In genomic region chr8:119952747-119953146, GRCm38 (mm10) we compare ENCODE assay signal across 23 mouse cellular contexts. TPM values are rescaled to one million over a fixed set of nuclear protein-coding genes. Genes with fewer than 3 reads are reported as not detected.
DNase-seq lines count a peak whose midpoint lies in the region; ATAC-seq and TF ChIP-seq lines count a peak whose summit lies in the region.
"Had no signal": no experiment of that assay in that cellular context is flagged by ENCODE, and none has a peak within 500 bp of the region (broad histone marks: within the 10 kb centered on the region; RNA-seq: fewer than 3 reads in every experiment).

No protein-coding gene starts in this region.

- no peak overlapping the region for H3K4me2 ChIP-seq in forebrain, embryonic 11.5 days (ENCODE audit: low read depth, low read length, severe bottlenecking)
- H3K4me2 ChIP-seq: embryonic facial prominence, embryonic 13.5 days; heart, embryonic 11.5 days; limb, embryonic 15.5 days; midbrain, embryonic 11.5 days; stomach, embryonic 15.5 days had no signal

- WGBS in forebrain, embryonic 11.5 days, result 73% methylated on average over 5 of the region's 5 CpGs

- DNase-seq in layer of hippocampus, adult 11-12 months (ENCODE audit: low spot score), result peak; percentile 66
- DNase-seq in layer of hippocampus, postnatal 25 days (ENCODE audit: extremely low spot score in 1 of 2, low spot score in 1 of 2), result no peak
- peak; percentile 40 for DNase-seq in Muller cell, postnatal 12 days (ENCODE audit: inconsistent ontology term)
- peak; percentile 51 to 77 for DNase-seq in layer of hippocampus, adult 2 months (ENCODE audit: low spot score in 2 of 2)
- DNase-seq in left cerebral cortex, postnatal 25 days (ENCODE audit: low spot score in 2 of 2), result peak; percentile 59 to 93
- DNase-seq in gastrocnemius, postnatal 25 days, result no peak
- no peak for DNase-seq in forebrain, embryonic 11.5 days (ENCODE audit: low spot score)
- no peak for DNase-seq in ovary, postnatal 14 days (ENCODE audit: low spot score)
- DNase-seq: B cell, adult 2 months; cerebellum, postnatal 36 days; gastrocnemius, postnatal 36 days; kidney, adult 18-20 months; kidney, postnatal 36 days; lung, adult 18-20 months; lung, postnatal 36 days; spleen, adult 18-20 months had no signal

- H3K36me3 ChIP-seq in forebrain, embryonic 11.5 days (ENCODE audit: control insufficient read depth, insufficient read depth, low read length), result peaks cover 26% of the 10 kb centered on the region

- H3K27ac ChIP-seq in layer of hippocampus, adult 2 months, result peak overlapping the region; percentile 57
- H3K27ac ChIP-seq in forebrain, embryonic 11.5 days (ENCODE audit: low read depth, low read length), result no peak overlapping the region
- H3K27ac ChIP-seq: embryonic facial prominence, embryonic 13.5 days; limb, embryonic 15.5 days; stomach, embryonic 15.5 days had no signal

- intact Hi-C loops in left cerebral cortex, postnatal 25 days (cut with DNase I), result no loop called here

- no peak for TF ChIP-seq CTCF in layer of hippocampus, adult 2 months (conservative IDR thresholded peaks at IDR 0.05)

- H3K4me3 ChIP-seq in layer of hippocampus, adult 2 months, result no peak overlapping the region
- H3K4me3 ChIP-seq in forebrain, embryonic 11.5 days (ENCODE audit: low read depth, low read length), result no peak overlapping the region
- H3K4me3 ChIP-seq: embryonic facial prominence, embryonic 13.5 days; limb, embryonic 15.5 days; myocyte; stomach, embryonic 15.5 days had no signal

- H3K4me1 ChIP-seq in forebrain, embryonic 11.5 days (replicated peaks; ENCODE audit: control insufficient read depth, insufficient read depth, low read length), result no peaks in the 10 kb centered on the region
- H3K4me1 ChIP-seq: stomach, embryonic 15.5 days had no signal

- H3K9me3 ChIP-seq in forebrain, embryonic 11.5 days (ENCODE audit: control insufficient read depth, low read length), result no peaks in the 10 kb centered on the region
- H3K9me3 ChIP-seq: embryonic facial prominence, embryonic 13.5 days; limb, embryonic 15.5 days; stomach, embryonic 15.5 days had no signal

- ATAC-seq in forebrain, embryonic 11.5 days (replicated peaks; ENCODE audit: low FRiP score), result no peak
- ATAC-seq: hindbrain, embryonic 16.5 days had no signal

- no peak overlapping the region for H3K9ac ChIP-seq in forebrain, embryonic 11.5 days (ENCODE audit: low read length)
- H3K9ac ChIP-seq: embryonic facial prominence, embryonic 13.5 days; limb, embryonic 15.5 days; stomach, embryonic 15.5 days had no signal

- no peaks in the 10 kb centered on the region for H3K27me3 ChIP-seq in forebrain, embryonic 11.5 days (ENCODE audit: control insufficient read depth, insufficient read depth, low read length)
- H3K27me3 ChIP-seq: embryonic facial prominence, embryonic 13.5 days; limb, embryonic 15.5 days; stomach, embryonic 15.5 days had no signal

RNA-seq across cellular contexts. Expression of gene Crispld2, which starts 39.5 kb away (rescaled TPM):
- total RNA-seq in layer of hippocampus, postnatal 25 days (2021), result 1 to 10 TPM; 1.4 to 2.1 TPM
- 1 to 10 TPM; 2.0 to 2.5 TPM for total RNA-seq in layer of hippocampus, adult 2 months (2021)
- total RNA-seq in left cerebral cortex, postnatal 25 days (2021), result 1 to 10 TPM; 2.1 to 2.5 TPM
- 1 to 10 TPM; 5.2 to 8.3 TPM for total RNA-seq in gastrocnemius, postnatal 25 days (2021)
- 1.6 and 2.1 TPM in 2 replicates for polyA plus RNA-seq in forebrain, embryonic 11.5 days (2014; fragmentation: Nextera tagmentation; extraction: Ambion mirVana)

RNA-seq across cellular contexts. Expression of gene Gm20388, which starts 42.1 kb away (rescaled TPM):
- 1 to 10 TPM; 8.8 TPM for total RNA-seq in layer of hippocampus, postnatal 25 days (2021)
- 1 to 10 TPM; 2.2 to 7.6 TPM for total RNA-seq in layer of hippocampus, adult 2 months (2021)
- total RNA-seq in left cerebral cortex, postnatal 25 days (2021), result 10 to 100 TPM in 1 of 2 experiments, not detected in 1; 18.6 TPM
- 1 to 10 TPM in 1 of 2 experiments, not detected in 1; 6.7 TPM for total RNA-seq in gastrocnemius, postnatal 25 days (2021)
- not detected in 2 replicates for polyA plus RNA-seq in forebrain, embryonic 11.5 days (2014; fragmentation: Nextera tagmentation; extraction: Ambion mirVana)
- polyA plus RNA-seq: embryonic facial prominence, embryonic 13.5 days; midbrain, embryonic 11.5 days; stomach, embryonic 15.5 days had no signal

RNA-seq across cellular contexts. Expression of gene Usp10, which starts 42.6 kb away (rescaled TPM):
- total RNA-seq in layer of hippocampus, postnatal 25 days (2021), result 10 to 100 TPM; 84.3 to 99.0 TPM
- total RNA-seq in layer of hippocampus, adult 2 months (2021), result 10 to 100 TPM; 93.6 to 98.1 TPM
- total RNA-seq in left cerebral cortex, postnatal 25 days (2021), result 10 to 100 TPM; 84.4 to 84.7 TPM
- total RNA-seq in gastrocnemius, postnatal 25 days (2021), result 10 to 100 TPM; 42.2 to 50.1 TPM
- polyA plus RNA-seq in forebrain, embryonic 11.5 days (2014; fragmentation: Nextera tagmentation; extraction: Ambion mirVana), result 209 and 210 TPM in 2 replicates

Comparison
In these comparisons a context has a peak if more than half of its experiments do, and no peak if none do; other contexts are left out.
1. DNase-seq: peak in layer of hippocampus, adult 11-12 months (single experiment), Muller cell, postnatal 12 days (single experiment), layer of hippocampus, adult 2 months (2 of 2) and left cerebral cortex, postnatal 25 days (2 of 2); none in layer of hippocampus, postnatal 25 days (0 of 2), gastrocnemius, postnatal 25 days (single experiment), forebrain, embryonic 11.5 days (single experiment) and ovary, postnatal 14 days (single experiment).